Mouse (Mus musculus) bone marrow, adult 2 months (tissue): ENCODE measurements at regions not wholly inside any gene's neighbourhood (a gene's known extent, or its start where the extent isn't known, plus 50 kb on each side); places are given as distances from the start of the nearest gene placed in this dataset.

Experiments used
- CTCF ChIP-seq: fragments of 200-500 bp; IDR thresholded peaks from 2 replicates; pipeline ENCODE4 v1.5.1; 2011; ENCODE audit warnings: low read length, control low read depth; ENCODE audit not compliant: control insufficient read depth, insufficient read depth
- POLR2A ChIP-seq: fragments of 200-500 bp; IDR thresholded peaks from 2 replicates; pipeline ENCODE4 v1.6.1; 2011; ENCODE audit warnings: low read depth, mild to moderate bottlenecking, control low read depth, low read length, borderline replicate concordance; ENCODE audit not compliant: control insufficient read depth

DNA sequence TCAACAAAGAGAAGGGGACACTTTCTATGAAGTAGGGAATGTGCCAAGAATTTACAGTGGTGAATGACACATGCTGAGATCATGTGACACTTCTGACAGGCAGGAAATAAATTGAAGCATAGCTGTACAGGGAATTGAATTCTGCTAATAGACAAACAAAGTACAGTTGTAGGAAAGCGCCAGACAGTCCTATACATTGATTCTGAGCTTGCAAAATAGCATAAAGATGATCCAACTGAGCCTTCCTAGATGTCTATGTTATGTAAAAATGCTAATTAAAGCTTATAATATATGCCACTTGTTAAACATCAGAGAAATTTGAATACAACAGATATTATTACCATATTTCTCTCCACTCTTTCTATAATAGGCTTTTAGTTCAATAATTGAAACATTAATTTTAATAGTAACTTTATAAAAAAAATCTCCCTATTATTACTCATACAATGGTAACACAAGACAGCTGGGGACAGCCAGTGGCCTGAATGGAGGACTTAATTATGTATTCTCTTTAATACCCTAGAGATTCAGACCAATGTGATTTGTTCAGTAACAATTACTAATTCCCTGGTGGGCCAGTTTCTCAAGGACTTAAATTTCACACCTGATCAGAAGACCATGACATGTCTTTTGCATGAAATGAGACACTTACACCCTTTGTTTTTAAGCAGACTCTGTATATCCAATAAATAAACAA lies 571.4 kb upstream of the Klf6 start:
- TF ChIP-seq CTCF (no peak), POLR2A (no peak)
